ENCODE assay signal across 10 mouse cellular contexts in genomic region chr10:22173335-22174189, GRCm38 (mm10). TPM values are rescaled to one million over a fixed set of nuclear protein-coding genes. Genes with fewer than 3 reads are reported as not detected.
DNase-seq lines count a peak whose midpoint lies in the region; ATAC-seq and TF ChIP-seq lines count a peak whose summit lies in the region.
"Not testable (repeated sequence)": the region's sequence is repeated elsewhere in the genome, so short reads cannot be mapped to it uniquely, and the experiment has no call there.
"Had no signal": no experiment of that assay in that cellular context is flagged by ENCODE, and none has a peak within 500 bp of the region (broad histone marks: within the 10 kb centered on the region; RNA-seq: fewer than 3 reads in every experiment).

No protein-coding gene starts in this region.

- not testable (repeated sequence) for H3K9ac ChIP-seq in forebrain, embryonic 13.5 days; heart, embryonic 12.5 days; hindbrain, embryonic 15.5 days; kidney, postnatal 0 days (ENCODE audit: low read depth, low read length); lung, embryonic 14.5 days; midbrain, embryonic 13.5 days (replicated peaks); stomach, embryonic 16.5 days (ENCODE audit: low read length)

- H3K36me3 ChIP-seq in embryonic facial prominence, embryonic 10.5 days (replicated peaks); forebrain, embryonic 13.5 days (ENCODE audit: poor library complexity, severe bottlenecking); heart, embryonic 12.5 days; hindbrain, embryonic 15.5 days; kidney, postnatal 0 days (ENCODE audit: insufficient read depth, low read length); lung, embryonic 14.5 days (ENCODE audit: insufficient read depth); midbrain, embryonic 13.5 days; stomach, embryonic 16.5 days (ENCODE audit: control insufficient read depth, insufficient read depth, low read length): not testable (repeated sequence)

- not testable (repeated sequence) for H3K27ac ChIP-seq in embryonic facial prominence, embryonic 10.5 days (replicated peaks); forebrain, embryonic 13.5 days; heart, embryonic 12.5 days (ENCODE audit: poor library complexity, severe bottlenecking); hindbrain, embryonic 15.5 days (replicated peaks); kidney, postnatal 0 days; lung, embryonic 14.5 days (ENCODE audit: low read depth); midbrain, embryonic 13.5 days; stomach, embryonic 16.5 days (ENCODE audit: low read length)

- H3K4me2 ChIP-seq in forebrain, embryonic 13.5 days = peak overlapping the region; percentile 18; the same call in 1 of the 2 replicates
- peak overlapping the region; percentile 51 for H3K4me2 ChIP-seq in heart, embryonic 12.5 days
- H3K4me2 ChIP-seq in hindbrain, embryonic 15.5 days = peak overlapping the region; percentile 28
- H3K4me2 ChIP-seq in kidney, postnatal 0 days (ENCODE audit: low read length) = peak overlapping the region; percentile 31
- H3K4me2 ChIP-seq in lung, embryonic 14.5 days = peak overlapping the region; percentile 25; the same call in 1 of the 2 replicates
- H3K4me2 ChIP-seq in midbrain, embryonic 13.5 days (replicated peaks) = peak overlapping the region; percentile 25; the same call in 1 of the 2 replicates
- peak overlapping the region; percentile 41; the same call in 1 of the 2 replicates for H3K4me2 ChIP-seq in stomach, embryonic 16.5 days (ENCODE audit: low read depth, low read length)

- H3K27me3 ChIP-seq in embryonic facial prominence, embryonic 10.5 days (replicated peaks; ENCODE audit: low read depth, poor library complexity, severe bottlenecking); forebrain, embryonic 13.5 days; heart, embryonic 12.5 days (replicated peaks); hindbrain, embryonic 15.5 days; kidney, postnatal 0 days (ENCODE audit: insufficient read depth, low read length); lung, embryonic 14.5 days (ENCODE audit: insufficient read depth, low read length); midbrain, embryonic 13.5 days; stomach, embryonic 16.5 days (ENCODE audit: control insufficient read depth, insufficient read depth, low read length): not testable (repeated sequence)

- H3K4me1 ChIP-seq in embryonic facial prominence, embryonic 10.5 days; forebrain, embryonic 13.5 days; heart, embryonic 12.5 days (replicated peaks); hindbrain, embryonic 15.5 days (replicated peaks); kidney, postnatal 0 days (replicated peaks; ENCODE audit: insufficient read depth, low read length); lung, embryonic 14.5 days (ENCODE audit: insufficient read depth); midbrain, embryonic 13.5 days (replicated peaks); stomach, embryonic 16.5 days (ENCODE audit: control insufficient read depth, insufficient read depth, low read length): not testable (repeated sequence)

- peak overlapping the region; percentile 37; the same call in 1 of the 2 replicates for H3K4me3 ChIP-seq in embryonic facial prominence, embryonic 10.5 days
- H3K4me3 ChIP-seq in forebrain, embryonic 13.5 days; hindbrain, embryonic 15.5 days; kidney, postnatal 0 days (replicated peaks; ENCODE audit: low read depth, low read length); lung, embryonic 14.5 days (ENCODE audit: low read depth, low read length); midbrain, embryonic 13.5 days (replicated peaks): not testable (repeated sequence)
- peak overlapping the region; percentile 25; the same call in 1 of the 2 replicates for H3K4me3 ChIP-seq in heart, embryonic 12.5 days
- H3K4me3 ChIP-seq in stomach, embryonic 16.5 days (replicated peaks; ENCODE audit: low read length) = peak overlapping the region; percentile 16; the same call in 1 of the 2 replicates

- 10% methylated on average over 13 of the region's 17 CpGs for WGBS in embryonic facial prominence, embryonic 10.5 days
- WGBS in forebrain, embryonic 13.5 days = 11% methylated on average over 12 of the region's 17 CpGs
- 13% methylated on average over 13 of the region's 17 CpGs for WGBS in heart, embryonic 12.5 days
- 18% methylated on average over 12 of the region's 17 CpGs for WGBS in hindbrain, embryonic 15.5 days
- 16% methylated on average over 11 of the region's 17 CpGs for WGBS in kidney, postnatal 0 days
- WGBS in lung, embryonic 14.5 days = 16% methylated on average over 12 of the region's 17 CpGs
- WGBS in midbrain, embryonic 13.5 days = 18% methylated on average over 10 of the region's 17 CpGs
- WGBS in stomach, embryonic 16.5 days = 19% methylated on average over 11 of the region's 17 CpGs

- peak; percentile 82 for ATAC-seq in forebrain, embryonic 13.5 days
- not testable (repeated sequence) for ATAC-seq in heart, embryonic 12.5 days (ENCODE audit: insufficient number of reproducible peaks, low FRiP score); kidney, postnatal 0 days (replicated peaks; ENCODE audit: low FRiP score, low read depth)
- peak; percentile 66; the same call in 1 of the 2 replicates for ATAC-seq in hindbrain, embryonic 15.5 days (ENCODE audit: low FRiP score, low read depth)
- ATAC-seq in lung, embryonic 14.5 days (ENCODE audit: insufficient read depth) = peak; percentile 86
- ATAC-seq in midbrain, embryonic 13.5 days = peak; percentile 74; the same call in 1 of the 2 replicates
- peak; percentile 82 for ATAC-seq in stomach, embryonic 16.5 days (ENCODE audit: insufficient read depth, low FRiP score)

- not testable (repeated sequence) for H3K9me3 ChIP-seq in embryonic facial prominence, embryonic 10.5 days; forebrain, embryonic 13.5 days (replicated peaks); heart, embryonic 12.5 days (replicated peaks); hindbrain, embryonic 15.5 days; kidney, postnatal 0 days (replicated peaks; ENCODE audit: low read length); lung, embryonic 14.5 days (ENCODE audit: low read depth, low read length); midbrain, embryonic 13.5 days; stomach, embryonic 16.5 days (replicated peaks; ENCODE audit: control insufficient read depth, low read length)

- peak; percentile 48 for DNase-seq in embryonic facial prominence, embryonic 10.5 days (ENCODE audit: low spot score)
- DNase-seq in kidney, postnatal 0 days (ENCODE audit: low spot score); lung, embryonic 14.5 days: not testable (repeated sequence)

- not testable (repeated sequence) for TF ChIP-seq CTCF in kidney, postnatal 0 days (IDR thresholded peaks at IDR 0.05; ENCODE audit: low read depth); lung, embryonic 14.5 days (IDR thresholded peaks at IDR 0.05; ENCODE audit: low read depth)

RNA-seq across cellular contexts. Expression of gene H60b, which starts 15.2 kb away (rescaled TPM):
- polyA plus RNA-seq in embryonic facial prominence, embryonic 10.5 days (2016; fragmentation: Nextera tagmentation; extraction: Ambion mirVana) = 0.25 and 0.72 TPM in 2 replicates
- polyA plus RNA-seq in forebrain, embryonic 13.5 days (2015; fragmentation: Nextera tagmentation; extraction: Ambion mirVana) = 0.61 and 0.81 TPM in 2 replicates
- polyA plus RNA-seq in heart, embryonic 12.5 days (2016; fragmentation: Nextera tagmentation; extraction: Ambion mirVana) = 0.35 and 0.55 TPM in 2 replicates
- polyA plus RNA-seq in hindbrain, embryonic 15.5 days (2015; fragmentation: Nextera tagmentation; extraction: Ambion mirVana) = 0.58 and 0.80 TPM in 2 replicates
- 0.88 TPM in 2 replicates for polyA plus RNA-seq in kidney, postnatal 0 days (2015; fragmentation: Nextera tagmentation; extraction: Ambion mirVana)
- polyA plus RNA-seq in lung, embryonic 14.5 days (2014; fragmentation: Nextera tagmentation; extraction: Ambion mirVana) = 0.99 and 1.1 TPM in 2 replicates
- 1.4 and 1.5 TPM in 2 replicates for polyA plus RNA-seq in midbrain, embryonic 13.5 days (2015; fragmentation: Nextera tagmentation; extraction: Ambion mirVana)
- polyA plus RNA-seq in stomach, embryonic 16.5 days (2015; fragmentation: Nextera tagmentation; extraction: Ambion mirVana) = 0.49 and 0.91 TPM in 2 replicates
- polyA plus RNA-seq: erythroblast, embryonic 14.5 days; liver, embryonic 15.5 days had no signal

RNA-seq across cellular contexts. Expression of gene Raet1e, which starts 15.2 kb away (rescaled TPM):
- polyA plus RNA-seq in embryonic facial prominence, embryonic 10.5 days (2016; fragmentation: Nextera tagmentation; extraction: Ambion mirVana) = 12.2 and 16.1 TPM in 2 replicates
- 2.5 and 2.8 TPM in 2 replicates for polyA plus RNA-seq in forebrain, embryonic 13.5 days (2015; fragmentation: Nextera tagmentation; extraction: Ambion mirVana)
- polyA plus RNA-seq in heart, embryonic 12.5 days (2016; fragmentation: Nextera tagmentation; extraction: Ambion mirVana) = 4.3 and 5.8 TPM in 2 replicates
- polyA plus RNA-seq in hindbrain, embryonic 15.5 days (2015; fragmentation: Nextera tagmentation; extraction: Ambion mirVana) = 0.75 and 1.0 TPM in 2 replicates
- polyA plus RNA-seq in kidney, postnatal 0 days (2015; fragmentation: Nextera tagmentation; extraction: Ambion mirVana) = 6.8 and 7.2 TPM in 2 replicates
- 9.3 and 9.4 TPM in 2 replicates for polyA plus RNA-seq in lung, embryonic 14.5 days (2014; fragmentation: Nextera tagmentation; extraction: Ambion mirVana)
- polyA plus RNA-seq in midbrain, embryonic 13.5 days (2015; fragmentation: Nextera tagmentation; extraction: Ambion mirVana) = 2.3 and 2.7 TPM in 2 replicates
- polyA plus RNA-seq in stomach, embryonic 16.5 days (2015; fragmentation: Nextera tagmentation; extraction: Ambion mirVana) = 7.9 and 8.7 TPM in 2 replicates
- polyA plus RNA-seq: erythroblast, embryonic 14.5 days had no signal

RNA-seq across cellular contexts. Expression of gene E030030I06Rik, which starts 24.5 kb away (rescaled TPM):
- 17.6 and 23.7 TPM in 2 replicates for polyA plus RNA-seq in embryonic facial prominence, embryonic 10.5 days (2016; fragmentation: Nextera tagmentation; extraction: Ambion mirVana)
- polyA plus RNA-seq in forebrain, embryonic 13.5 days (2015; fragmentation: Nextera tagmentation; extraction: Ambion mirVana) = 8.9 and 10.3 TPM in 2 replicates
- polyA plus RNA-seq in heart, embryonic 12.5 days (2016; fragmentation: Nextera tagmentation; extraction: Ambion mirVana) = 14.8 TPM in 2 replicates
- polyA plus RNA-seq in hindbrain, embryonic 15.5 days (2015; fragmentation: Nextera tagmentation; extraction: Ambion mirVana) = 3.4 and 4.7 TPM in 2 replicates
- polyA plus RNA-seq in kidney, postnatal 0 days (2015; fragmentation: Nextera tagmentation; extraction: Ambion mirVana) = 37.1 and 37.8 TPM in 2 replicates
- 19.1 and 26.0 TPM in 2 replicates for polyA plus RNA-seq in lung, embryonic 14.5 days (2014; fragmentation: Nextera tagmentation; extraction: Ambion mirVana)
- 8.6 and 9.6 TPM in 2 replicates for polyA plus RNA-seq in midbrain, embryonic 13.5 days (2015; fragmentation: Nextera tagmentation; extraction: Ambion mirVana)
- 18.7 and 18.9 TPM in 2 replicates for polyA plus RNA-seq in stomach, embryonic 16.5 days (2015; fragmentation: Nextera tagmentation; extraction: Ambion mirVana)
- polyA plus RNA-seq: erythroblast, embryonic 14.5 days had no signal
